Mouse (Mus musculus): Measurements from ENCODE around the gene Itgb1bp1. TPM values are rescaled to one million over a fixed set of nuclear protein-coding genes. Genes with fewer than 3 reads are reported as not detected.

Gene Itgb1bp1
- total RNA-seq (2012; rRNA removed) = 17.3 and 24.3 TPM in 2 replicates

DNA sequence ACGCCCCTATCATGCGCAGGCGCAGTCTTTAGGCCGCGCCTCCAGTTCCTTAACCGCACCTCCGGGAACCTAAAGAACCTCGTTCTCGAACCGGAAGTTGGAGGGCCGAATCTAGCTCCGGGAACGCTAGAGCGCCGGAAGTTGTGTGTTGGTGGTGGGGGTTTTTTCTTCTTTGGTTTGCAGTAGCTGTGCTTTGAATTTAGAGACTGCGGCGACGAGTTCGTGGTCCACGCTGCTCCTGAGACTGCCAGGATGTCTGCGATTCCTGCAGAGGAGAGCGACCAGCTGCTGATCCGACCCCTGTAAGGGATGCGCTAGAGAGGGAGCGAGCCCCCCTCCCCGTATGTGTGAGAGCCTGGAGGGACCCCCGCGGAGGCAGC, at the start of gene Itgb1bp1:
Gene Itgb1bp1 (minus strand): TSS at position 42 of the 380 bp plus-strand sequence.
- Histone ChIP-seq H3K27ac (ENCODE audit: insufficient read depth, low read depth, low read length, poor library complexity, severe bottlenecking) (peak within 1 kb of the TSS; percentile 73; the same call in 1 of the 2 replicates), H3K9me3 (ENCODE audit: control insufficient read depth, insufficient read depth, low read depth, low read length) (no peaks in the 10 kb centered on the region), H3K9ac (ENCODE audit: insufficient read depth, low read depth, low read length, poor library complexity, severe bottlenecking) (peak within 1 kb of the TSS; percentile 92), H3K36me3 (ENCODE audit: control insufficient read depth, insufficient read depth, low read length, poor library complexity, severe bottlenecking) (no peaks in the 10 kb centered on the region), H3K4me1 (ENCODE audit: control insufficient read depth in 2 of 2, insufficient read depth in 2 of 2, low read length in 2 of 2, poor library complexity in 1 of 2) (peaks cover 0 to 3% of the 10 kb centered on the region in 2 experiments; a peak in 1 of 4 replicates), H3K4me3 (ENCODE audit: insufficient read depth in 1 of 2, low read depth in 1 of 2, low read length in 2 of 2, poor library complexity in 1 of 2, severe bottlenecking in 1 of 2) (peak within 1 kb of the TSS; percentile 93 to 94)
- in situ Hi-C loops (cut with MboI; ENCODE audit: low sequenced_read_pairs in 2 of 2, unreplicated experiment in 2 of 2) = no loop called here
- DNase-seq (ENCODE audit: low read depth, low spot score) = peak; percentile 99
- TF ChIP-seq HCFC1 (IDR thresholded peaks at IDR 0.05; ENCODE audit: borderline replicate concordance, insufficient read depth, low read length) (peak; percentile 75), ZC3H11A (IDR thresholded peaks at IDR 0.05; ENCODE audit: borderline replicate concordance, low read depth, low read length) (no peak; the same call in 1 of the 2 replicates)

DNA sequence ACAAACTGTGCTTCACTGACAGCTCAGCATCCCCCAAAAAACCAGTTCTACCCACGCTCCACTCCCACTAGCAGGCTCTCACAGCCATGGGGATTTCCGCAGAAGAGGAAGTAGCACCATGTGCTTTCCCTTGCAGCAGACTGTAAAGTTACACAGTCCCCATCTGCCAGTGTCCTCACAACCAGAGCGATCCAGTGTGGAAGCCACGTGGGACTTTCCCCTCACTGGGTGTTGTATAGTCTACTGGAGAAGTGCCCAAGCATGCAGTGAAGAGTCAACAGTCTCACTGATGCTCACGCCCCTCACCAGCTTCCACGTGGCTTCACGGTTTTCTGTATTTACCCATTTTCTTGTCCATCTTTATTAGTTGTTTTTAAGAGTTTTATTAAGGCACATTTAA, 49.8 kb upstream of the Itgb1bp1 start:
- H3K4me1 ChIP-seq (ENCODE audit: control insufficient read depth in 2 of 2, insufficient read depth in 2 of 2, low read length in 2 of 2, poor library complexity in 1 of 2) = no peaks in the 10 kb centered on the region
- H3K4me3 ChIP-seq (ENCODE audit: insufficient read depth in 1 of 2, low read depth in 1 of 2, low read length in 2 of 2, poor library complexity in 1 of 2, severe bottlenecking in 1 of 2) = no peak overlapping the region
- in situ Hi-C loops (cut with MboI; ENCODE audit: low sequenced_read_pairs in 2 of 2, unreplicated experiment in 2 of 2) = no loop called here
- no peak for DNase-seq (ENCODE audit: low read depth, low spot score)
- no peaks in the 10 kb centered on the region for H3K9me3 ChIP-seq (ENCODE audit: control insufficient read depth, insufficient read depth, low read depth, low read length)
- no peak overlapping the region for H3K27ac ChIP-seq (ENCODE audit: insufficient read depth, low read depth, low read length, poor library complexity, severe bottlenecking)
- H3K36me3 ChIP-seq (ENCODE audit: control insufficient read depth, insufficient read depth, low read length, poor library complexity, severe bottlenecking) = peaks cover 24% of the 10 kb centered on the region
- TF ChIP-seq ZNF384 (IDR thresholded peaks at IDR 0.05; ENCODE audit: low read depth, low read length) (no peak), ZC3H11A (IDR thresholded peaks at IDR 0.05; ENCODE audit: borderline replicate concordance, low read depth, low read length) (no peak), CHD2 (IDR thresholded peaks at IDR 0.05; ENCODE audit: low read depth, low read length) (no peak), MAFK (IDR thresholded peaks at IDR 0.05; ENCODE audit: insufficient read depth, low read depth, low read length) (no peak), HCFC1 (IDR thresholded peaks at IDR 0.05; ENCODE audit: borderline replicate concordance, insufficient read depth, low read length) (no peak)
- H3K9ac ChIP-seq (ENCODE audit: insufficient read depth, low read depth, low read length, poor library complexity, severe bottlenecking) = no peak overlapping the region

DNA sequence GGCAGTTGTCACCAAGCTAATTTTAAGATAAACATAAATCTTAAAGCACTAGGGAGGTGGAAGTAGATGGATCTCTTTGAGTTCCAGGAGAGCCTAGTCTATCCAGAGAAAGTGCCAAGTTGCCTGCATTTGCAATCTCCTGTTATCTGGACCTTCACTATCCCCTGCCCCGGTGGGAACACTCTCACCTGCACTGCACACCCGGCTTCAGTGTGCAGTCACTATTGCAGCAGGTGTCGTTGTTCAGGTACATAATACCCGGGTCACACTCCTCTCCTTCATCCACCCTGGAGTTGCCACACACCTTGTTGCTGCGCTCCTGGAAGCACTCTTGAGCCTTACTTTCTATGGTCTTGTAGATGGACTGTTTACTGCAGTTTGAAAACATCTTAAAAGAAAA, 47.7 kb upstream of the Itgb1bp1 start:
- TF ChIP-seq ZC3H11A (IDR thresholded peaks at IDR 0.05; ENCODE audit: borderline replicate concordance, low read depth, low read length) = no peak
- TF ChIP-seq ZNF384 (IDR thresholded peaks at IDR 0.05; ENCODE audit: low read depth, low read length) = no peak
- TF ChIP-seq MAFK (IDR thresholded peaks at IDR 0.05; ENCODE audit: insufficient read depth, low read depth, low read length) = no peak
- no peak for TF ChIP-seq CHD2 (IDR thresholded peaks at IDR 0.05; ENCODE audit: low read depth, low read length)
- TF ChIP-seq HCFC1 (IDR thresholded peaks at IDR 0.05; ENCODE audit: borderline replicate concordance, insufficient read depth, low read length) = no peak
- H3K36me3 ChIP-seq (ENCODE audit: control insufficient read depth, insufficient read depth, low read length, poor library complexity, severe bottlenecking) = peaks cover 32% of the 10 kb centered on the region
- H3K27ac ChIP-seq (ENCODE audit: insufficient read depth, low read depth, low read length, poor library complexity, severe bottlenecking) = peak overlapping the region; percentile 18; the same call in 1 of the 2 replicates
- no peak overlapping the region for H3K9ac ChIP-seq (ENCODE audit: insufficient read depth, low read depth, low read length, poor library complexity, severe bottlenecking)
- no peaks in the 10 kb centered on the region for H3K4me1 ChIP-seq (ENCODE audit: control insufficient read depth in 2 of 2, insufficient read depth in 2 of 2, low read length in 2 of 2, poor library complexity in 1 of 2)
- no peak for DNase-seq (ENCODE audit: low read depth, low spot score)
- H3K9me3 ChIP-seq (ENCODE audit: control insufficient read depth, insufficient read depth, low read depth, low read length) = no peaks in the 10 kb centered on the region
- H3K4me3 ChIP-seq (ENCODE audit: insufficient read depth in 1 of 2, low read depth in 1 of 2, low read length in 2 of 2, poor library complexity in 1 of 2, severe bottlenecking in 1 of 2) = no peak overlapping the region
- in situ Hi-C loops (cut with MboI; ENCODE audit: low sequenced_read_pairs in 2 of 2, unreplicated experiment in 2 of 2) = no loop called here

DNA sequence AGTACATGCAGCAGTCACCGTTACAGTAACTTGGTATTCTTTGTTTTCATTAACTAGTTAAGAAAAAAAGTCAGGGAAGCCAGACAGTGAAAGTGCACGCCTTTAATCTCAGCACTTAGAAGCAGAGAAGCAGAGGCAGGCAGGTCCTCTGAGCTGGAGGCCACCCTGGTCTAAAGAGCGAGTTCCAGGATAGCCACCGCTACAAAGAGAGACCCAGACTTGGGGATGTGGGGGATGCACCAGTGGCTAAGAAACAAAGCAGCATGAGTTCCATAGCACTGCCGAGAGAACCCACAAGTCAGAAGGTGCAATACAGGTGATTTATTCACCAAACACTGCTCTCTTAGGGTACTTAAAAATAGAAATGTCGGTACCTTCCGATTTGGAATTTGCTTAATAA, 46.9 kb upstream of the Itgb1bp1 start:
- no peaks in the 10 kb centered on the region for H3K4me1 ChIP-seq (ENCODE audit: control insufficient read depth in 2 of 2, insufficient read depth in 2 of 2, low read length in 2 of 2, poor library complexity in 1 of 2)
- H3K4me3 ChIP-seq (ENCODE audit: insufficient read depth in 1 of 2, low read depth in 1 of 2, low read length in 2 of 2, poor library complexity in 1 of 2, severe bottlenecking in 1 of 2) = no peak overlapping the region
- H3K27ac ChIP-seq (ENCODE audit: insufficient read depth, low read depth, low read length, poor library complexity, severe bottlenecking) = no peak overlapping the region
- DNase-seq (ENCODE audit: low read depth, low spot score) = no peak
- H3K9me3 ChIP-seq (ENCODE audit: control insufficient read depth, insufficient read depth, low read depth, low read length) = no peaks in the 10 kb centered on the region
- in situ Hi-C loops (cut with MboI; ENCODE audit: low sequenced_read_pairs in 2 of 2, unreplicated experiment in 2 of 2) = no loop called here
- peaks cover 32% of the 10 kb centered on the region for H3K36me3 ChIP-seq (ENCODE audit: control insufficient read depth, insufficient read depth, low read length, poor library complexity, severe bottlenecking)
- TF ChIP-seq CHD2 (IDR thresholded peaks at IDR 0.05; ENCODE audit: low read depth, low read length) (no peak), ZC3H11A (IDR thresholded peaks at IDR 0.05; ENCODE audit: borderline replicate concordance, low read depth, low read length) (no peak), HCFC1 (IDR thresholded peaks at IDR 0.05; ENCODE audit: borderline replicate concordance, insufficient read depth, low read length) (no peak), MAFK (IDR thresholded peaks at IDR 0.05; ENCODE audit: insufficient read depth, low read depth, low read length) (no peak), ZNF384 (IDR thresholded peaks at IDR 0.05; ENCODE audit: low read depth, low read length) (no peak)
- no peak overlapping the region for H3K9ac ChIP-seq (ENCODE audit: insufficient read depth, low read depth, low read length, poor library complexity, severe bottlenecking)

DNA sequence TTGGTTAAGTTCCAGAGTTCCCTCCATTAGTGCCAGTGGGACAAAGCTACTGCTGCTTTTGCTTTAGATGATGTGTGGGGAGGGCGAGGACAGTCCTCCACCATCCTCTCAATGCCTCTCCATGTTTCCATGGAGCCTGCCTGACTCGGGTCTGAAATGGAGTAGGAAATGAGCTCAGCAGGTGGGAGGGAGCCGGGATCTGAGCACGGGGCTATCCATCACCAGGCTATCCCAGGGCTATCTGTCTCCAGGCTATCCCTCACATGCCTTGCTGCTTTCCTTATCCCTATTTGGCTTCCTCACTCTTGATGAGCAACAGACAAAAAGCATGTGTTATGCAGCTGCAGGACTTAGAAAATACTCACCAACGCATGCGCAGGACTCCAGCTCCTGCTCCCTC, 45.6 kb upstream of the Itgb1bp1 start:
- DNase-seq (ENCODE audit: low read depth, low spot score) = no peak
- no peaks in the 10 kb centered on the region for H3K4me1 ChIP-seq (ENCODE audit: control insufficient read depth in 2 of 2, insufficient read depth in 2 of 2, low read length in 2 of 2, poor library complexity in 1 of 2)
- in situ Hi-C loops (cut with MboI; ENCODE audit: low sequenced_read_pairs in 2 of 2, unreplicated experiment in 2 of 2) = no loop called here
- H3K27ac ChIP-seq (ENCODE audit: insufficient read depth, low read depth, low read length, poor library complexity, severe bottlenecking) = no peak overlapping the region
- TF ChIP-seq ZNF384 (IDR thresholded peaks at IDR 0.05; ENCODE audit: low read depth, low read length) = no peak
- no peak for TF ChIP-seq ZC3H11A (IDR thresholded peaks at IDR 0.05; ENCODE audit: borderline replicate concordance, low read depth, low read length)
- TF ChIP-seq HCFC1 (IDR thresholded peaks at IDR 0.05; ENCODE audit: borderline replicate concordance, insufficient read depth, low read length) = no peak
- no peak for TF ChIP-seq MAFK (IDR thresholded peaks at IDR 0.05; ENCODE audit: insufficient read depth, low read depth, low read length)
- no peak for TF ChIP-seq CHD2 (IDR thresholded peaks at IDR 0.05; ENCODE audit: low read depth, low read length)
- no peak overlapping the region for H3K9ac ChIP-seq (ENCODE audit: insufficient read depth, low read depth, low read length, poor library complexity, severe bottlenecking)
- H3K36me3 ChIP-seq (ENCODE audit: control insufficient read depth, insufficient read depth, low read length, poor library complexity, severe bottlenecking) = peaks cover 39% of the 10 kb centered on the region
- no peaks in the 10 kb centered on the region for H3K9me3 ChIP-seq (ENCODE audit: control insufficient read depth, insufficient read depth, low read depth, low read length)
- no peak overlapping the region for H3K4me3 ChIP-seq (ENCODE audit: insufficient read depth in 1 of 2, low read depth in 1 of 2, low read length in 2 of 2, poor library complexity in 1 of 2, severe bottlenecking in 1 of 2)
